Mouse (Mus musculus) small intestine, adult 2 months (tissue): Measurements from ENCODE around the gene Pja2. TPM values are rescaled to one million over a fixed set of nuclear protein-coding genes. Genes with fewer than 3 reads are reported as not detected.

Source experiments
- H3K27ac ChIP-seq: fragments of 200-500 bp; 2 replicates; pipeline ENCODE4 v1.5.1; 2012; ENCODE audit warnings: low read depth, low read length, control low read depth, inconsistent platforms; ENCODE audit not compliant: insufficient read depth
- H3K27me3 ChIP-seq: fragments of 200-500 bp; 2 replicates; pipeline ENCODE4 v1.6.1; 2012; ENCODE audit warnings: mild to moderate bottlenecking, moderate library complexity, low read length, inconsistent platforms; ENCODE audit not compliant: control insufficient read depth, insufficient read depth
- H3K36me3 ChIP-seq: fragments of 200-500 bp; 2 replicates; pipeline ENCODE4 v1.6.1; 2012; ENCODE audit warnings: mild to moderate bottlenecking, low read length, control low read depth, inconsistent platforms; ENCODE audit not compliant: control insufficient read depth, insufficient read depth
- H3K4me1 ChIP-seq: fragments of 200-500 bp; 2 replicates; pipeline ENCODE4 v1.6.1; 2012; ENCODE audit warnings: low read length, inconsistent platforms, mixed read lengths; ENCODE audit not compliant: control insufficient read depth, insufficient read depth, insufficient read length
- H3K4me3 ChIP-seq: fragments of 200-500 bp; 2 replicates; pipeline ENCODE4 v1.5.1; 2012; ENCODE audit warnings: low read depth, mild to moderate bottlenecking, control low read depth, inconsistent platforms, low read length, moderate library complexity
- CTCF ChIP-seq: fragments of 200-500 bp; IDR thresholded peaks from 2 replicates; pipeline ENCODE4 v1.5.1; 2012; ENCODE audit warnings: low read depth, mild to moderate bottlenecking, control low read depth, inconsistent platforms, low read length, moderate library complexity, mixed read lengths; ENCODE audit not compliant: insufficient replicate concordance, insufficient read length; ENCODE audit errors: extremely low read depth
- POLR2A ChIP-seq: fragments of 200-500 bp; IDR thresholded peaks from 2 replicates; pipeline ENCODE4 v1.6.1; 2012; ENCODE audit warnings: low read depth, mild to moderate bottlenecking, control low read depth, inconsistent platforms, low read length, moderate library complexity
- WGBS: fragments of 180-500 bp; shearing (Covaris S2); methylation state at CpG from one replicate; pipeline ENCODE4 v1.1.7; 2018; 5-methylcytosine and 5-hydroxymethylcytosine counted together
- polyA plus RNA-seq: library from polyadenylated mRNA; depleted of rRNA; stranded (reverse); fragments of >200 nt; gene quantifications from 2 replicates; pipeline ENCODE4 v1.2.3, GENCODE M21; 2012; rRNA removed

Gene Pja2
- polyA plus RNA-seq = 3.6 and 6.4 TPM in 2 replicates

- Histone ChIP-seq H3K4me1 (no peaks in the 10 kb centered on the region), H3K27ac (peak within 1 kb of the TSS; percentile 71), H3K36me3 (no peaks in the 10 kb centered on the region), H3K27me3 (no peaks in the 10 kb centered on the region), H3K4me3 (peak within 1 kb of the TSS; percentile 91)
- WGBS = under 1% methylated on average over 54 of the region's 60 CpGs
- TF ChIP-seq POLR2A (peak; percentile 73; the same call in 1 of the 2 replicates), CTCF (no peak)
These were observed at the start of gene Pja2 for GRCm38 (mm10) chr17:64331898-64332769. Gene Pja2 (minus strand): TSS chr17:64331916.

- Histone ChIP-seq H3K4me3 (no peak overlapping the region), H3K4me1 (no peaks in the 10 kb centered on the region), H3K27me3 (no peaks in the 10 kb centered on the region), H3K27ac (no peak overlapping the region), H3K36me3 (no peaks in the 10 kb centered on the region)
- TF ChIP-seq CTCF = peak; percentile 78; the same call in 1 of the 2 replicates
- no peak for TF ChIP-seq POLR2A
- WGBS = 71% methylated on average over 4 of the region's 4 CpGs
These were observed 43.6 kb upstream of the Pja2 start for GRCm38 (mm10) chr17:64375327-64375726.

- no peak overlapping the region for H3K27ac ChIP-seq
- 80% methylated on average over 1 of the region's 1 CpGs for WGBS
- no peak for TF ChIP-seq CTCF
- TF ChIP-seq POLR2A = no peak
- no peaks in the 10 kb centered on the region for H3K36me3 ChIP-seq
- no peaks in the 10 kb centered on the region for H3K4me1 ChIP-seq
- no peaks in the 10 kb centered on the region for H3K27me3 ChIP-seq
- H3K4me3 ChIP-seq = no peak overlapping the region
These were observed 32.0 kb upstream of the Pja2 start for GRCm38 (mm10) chr17:64363694-64364093.

GRCm38 (mm10) chr17:64362570-64362969 is 30.9 kb upstream of the Pja2 start:
- Histone ChIP-seq H3K27me3 (no peaks in the 10 kb centered on the region), H3K4me3 (no peak overlapping the region), H3K36me3 (no peaks in the 10 kb centered on the region), H3K27ac (no peak overlapping the region), H3K4me1 (no peaks in the 10 kb centered on the region)
- WGBS = 78% methylated on average over 5 of the region's 5 CpGs
- TF ChIP-seq CTCF (no peak), POLR2A (no peak)

GRCm38 (mm10) chr17:64361911-64362425 is 30.3 kb upstream of the Pja2 start:
- Histone ChIP-seq H3K4me1 (no peaks in the 10 kb centered on the region), H3K4me3 (no peak overlapping the region), H3K36me3 (no peaks in the 10 kb centered on the region), H3K27ac (no peak overlapping the region), H3K27me3 (no peaks in the 10 kb centered on the region)
- 88% methylated on average over 3 of the region's 3 CpGs for WGBS
- TF ChIP-seq POLR2A (no peak), CTCF (no peak)

- TF ChIP-seq CTCF (no peak), POLR2A (no peak)
- Histone ChIP-seq H3K4me3 (no peak overlapping the region), H3K27me3 (no peaks in the 10 kb centered on the region), H3K36me3 (no peaks in the 10 kb centered on the region), H3K27ac (no peak overlapping the region), H3K4me1 (no peaks in the 10 kb centered on the region)
- 84% methylated on average over 7 of the region's 7 CpGs for WGBS
These were observed 22.2 kb upstream of the Pja2 start for GRCm38 (mm10) chr17:64353940-64354339.

- 43% methylated on average over 17 of the region's 17 CpGs for WGBS
These were observed 14.4 kb upstream of the Pja2 start for GRCm38 (mm10) chr17:64346135-64346534.

More at GRCm38 (mm10) chr17:64346135-64346534, 14.4 kb upstream of the Pja2 start:
- Histone ChIP-seq H3K4me1 (no peaks in the 10 kb centered on the region), H3K4me3 (no peak overlapping the region), H3K27me3 (no peaks in the 10 kb centered on the region), H3K27ac (no peak overlapping the region), H3K36me3 (no peaks in the 10 kb centered on the region)
- TF ChIP-seq CTCF (no peak), POLR2A (no peak)
